Mouse (Mus musculus) stomach, postnatal 0 days (tissue): ENCODE data around the gene Mroh8.

Experiments used
- CTCF ChIP-seq: IDR thresholded peaks from 2 replicates; pipeline ENCODE4 v1.5.1; 2016; ENCODE audit warnings: antibody characterized with exemption, low read depth, mild to moderate bottlenecking, moderate library complexity
- EP300 ChIP-seq: optimal IDR thresholded peaks from 2 replicates; pipeline ENCODE3; 2016; ENCODE audit warnings: antibody characterized with exemption

DNA sequence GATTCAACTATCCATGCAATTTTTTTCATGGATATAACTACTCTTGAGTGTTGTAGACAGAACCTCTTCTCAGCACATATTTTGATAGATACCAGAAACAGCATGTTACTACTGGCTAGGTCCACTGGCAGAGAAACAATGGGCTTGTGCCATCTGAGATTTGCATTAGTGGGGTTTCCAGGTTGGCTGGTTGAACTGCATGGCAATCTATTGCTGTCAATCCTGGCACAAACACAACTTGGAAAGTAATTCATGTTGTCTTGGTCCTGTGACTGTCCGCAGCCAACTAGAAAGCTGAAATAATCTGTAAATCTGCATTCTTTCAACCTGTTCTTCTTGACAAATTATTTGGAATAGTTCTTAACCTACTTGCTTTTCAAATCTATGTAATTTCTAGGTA is 16.2 kb downstream of the Mroh8 start:
- TF ChIP-seq EP300 = no peak
- no peak for TF ChIP-seq CTCF
